Mouse (Mus musculus): ENCODE data around the gene Grasp. TPM values are rescaled to one million over a fixed set of nuclear protein-coding genes. Genes with fewer than 3 reads are reported as not detected.

The Grasp gene
- polyA plus RNA-seq, 1 experiment from 2014 or later = 7.9 TPM

- Histone ChIP-seq H3K4me3 (replicated peaks) (peak overlapping the region; percentile 49), H3K9me3 (no peaks in the 10 kb centered on the region), H3K4me2 (peak overlapping the region; percentile 90), H3K27me3 (peaks cover 32% of the 10 kb centered on the region), H3K27ac (peak overlapping the region; percentile 50; the same call in 1 of the 2 replicates), H3K4me1 (replicated peaks) (peaks cover 30% of the 10 kb centered on the region), H3K36me3 (peaks cover 16% of the 10 kb centered on the region), H3K9ac (replicated peaks) (peak overlapping the region; percentile 61)
- ATAC-seq (ENCODE audit: insufficient number of reproducible peaks, insufficient read depth, low FRiP score, low TSS enrichment, low read depth) = peak; percentile 82
- under 1% methylated on average over 55 of the region's 57 CpGs for WGBS
These were observed 42.4 kb downstream of the Grasp start for GRCm38 (mm10) chr15:101266132-101266963.

- peak overlapping the region; percentile 50 for H3K27ac ChIP-seq
- H3K4me2 ChIP-seq = peak overlapping the region; percentile 90
- no peaks in the 10 kb centered on the region for H3K9me3 ChIP-seq
- ATAC-seq (ENCODE audit: insufficient number of reproducible peaks, insufficient read depth, low FRiP score, low TSS enrichment, low read depth) = no peak
- H3K4me1 ChIP-seq (replicated peaks) = peaks cover 23% of the 10 kb centered on the region
- peak overlapping the region; percentile 61 for H3K9ac ChIP-seq (replicated peaks)
- H3K36me3 ChIP-seq = peaks cover 26% of the 10 kb centered on the region
- peak overlapping the region; percentile 49 for H3K4me3 ChIP-seq (replicated peaks)
- H3K27me3 ChIP-seq = peaks cover 32% of the 10 kb centered on the region
- WGBS = 4% methylated on average over 25 of the region's 25 CpGs
These were observed 43.4 kb downstream of the Grasp start for GRCm38 (mm10) chr15:101267053-101268032.

GRCm38 (mm10) chr15:101270101-101270820, 46.3 kb downstream of the Grasp start:
- 90% methylated on average over 29 of the region's 29 CpGs for WGBS
- H3K36me3 ChIP-seq = peaks cover 47% of the 10 kb centered on the region

GRCm38 (mm10) chr15:101271107-101271506, 47.1 kb downstream of the Grasp start:
- Histone ChIP-seq H3K4me3 (replicated peaks) (no peak overlapping the region), H3K27me3 (peaks cover 26% of the 10 kb centered on the region), H3K4me1 (replicated peaks) (peaks cover 17% of the 10 kb centered on the region), H3K36me3 (peaks cover 47% of the 10 kb centered on the region), H3K4me2 (no peak overlapping the region), H3K9ac (replicated peaks) (no peak overlapping the region), H3K9me3 (no peaks in the 10 kb centered on the region), H3K27ac (no peak overlapping the region)
- WGBS = 74% methylated on average over 3 of the region's 3 CpGs
- no peak for ATAC-seq (ENCODE audit: insufficient number of reproducible peaks, insufficient read depth, low FRiP score, low TSS enrichment, low read depth)

More at GRCm38 (mm10) chr15:101270101-101270820, 46.3 kb downstream of the Grasp start:
- H3K9me3 ChIP-seq = no peaks in the 10 kb centered on the region
- peaks cover 23% of the 10 kb centered on the region for H3K4me1 ChIP-seq (replicated peaks)
- H3K4me2 ChIP-seq = no peak overlapping the region
- H3K27ac ChIP-seq = no peak overlapping the region
- peaks cover 32% of the 10 kb centered on the region for H3K27me3 ChIP-seq
- H3K9ac ChIP-seq (replicated peaks) = no peak overlapping the region
- ATAC-seq (ENCODE audit: insufficient number of reproducible peaks, insufficient read depth, low FRiP score, low TSS enrichment, low read depth) = no peak
- H3K4me3 ChIP-seq (replicated peaks) = no peak overlapping the region

- no peak overlapping the region for H3K9ac ChIP-seq (replicated peaks)
- H3K4me2 ChIP-seq = no peak overlapping the region
- 88% methylated on average over 15 of the region's 15 CpGs for WGBS
- H3K4me3 ChIP-seq (replicated peaks) = no peak overlapping the region
- H3K36me3 ChIP-seq = peaks cover 47% of the 10 kb centered on the region
- no peak overlapping the region for H3K27ac ChIP-seq
- no peaks in the 10 kb centered on the region for H3K9me3 ChIP-seq
- H3K27me3 ChIP-seq = peaks cover 23% of the 10 kb centered on the region
- no peak for ATAC-seq (ENCODE audit: insufficient number of reproducible peaks, insufficient read depth, low FRiP score, low TSS enrichment, low read depth)
- peaks cover 15% of the 10 kb centered on the region for H3K4me1 ChIP-seq (replicated peaks)
These were observed 47.5 kb downstream of the Grasp start for GRCm38 (mm10) chr15:101271513-101271912.

- Histone ChIP-seq H3K36me3 (peaks cover 47% of the 10 kb centered on the region), H3K4me2 (no peak overlapping the region), H3K27me3 (no peaks in the 10 kb centered on the region), H3K4me3 (replicated peaks) (no peak overlapping the region), H3K27ac (no peak overlapping the region), H3K4me1 (replicated peaks) (peaks cover 10% of the 10 kb centered on the region), H3K9me3 (no peaks in the 10 kb centered on the region), H3K9ac (replicated peaks) (no peak overlapping the region)
- ATAC-seq (ENCODE audit: insufficient number of reproducible peaks, insufficient read depth, low FRiP score, low TSS enrichment, low read depth) = no peak; the same call in 1 of the 2 replicates
- WGBS = 77% methylated on average over 6 of the region's 6 CpGs
These were observed 50.4 kb downstream of the Grasp start for GRCm38 (mm10) chr15:101274380-101274779.

- 67% methylated on average over 11 of the region's 11 CpGs for WGBS
- ATAC-seq (ENCODE audit: insufficient number of reproducible peaks, insufficient read depth, low FRiP score, low TSS enrichment, low read depth) = 0 out of 2 replicates have a peak, but pooled peaks have one; percentile 18
- H3K36me3 ChIP-seq = peaks cover 21% of the 10 kb centered on the region
These were observed 53.4 kb downstream of the Grasp start for GRCm38 (mm10) chr15:101277351-101277899.

GRCm38 (mm10) chr15:101278589-101278988, 54.6 kb downstream of the Grasp start:
- 36% methylated on average over 5 of the region's 5 CpGs for WGBS
- no peaks in the 10 kb centered on the region for H3K27me3 ChIP-seq
- H3K9ac ChIP-seq (replicated peaks) = peak overlapping the region; percentile 5; the same call in 1 of the 2 replicates
- peaks cover 10% of the 10 kb centered on the region for H3K4me1 ChIP-seq (replicated peaks)
- no peaks in the 10 kb centered on the region for H3K9me3 ChIP-seq
- H3K27ac ChIP-seq = peak overlapping the region; percentile 81
- H3K4me3 ChIP-seq (replicated peaks) = no peak overlapping the region
- H3K4me2 ChIP-seq = no peak overlapping the region
- ATAC-seq (ENCODE audit: insufficient number of reproducible peaks, insufficient read depth, low FRiP score, low TSS enrichment, low read depth) = no peak
- H3K36me3 ChIP-seq = peaks cover 9% of the 10 kb centered on the region

More at GRCm38 (mm10) chr15:101277351-101277899, 53.4 kb downstream of the Grasp start:
- Histone ChIP-seq H3K9ac (replicated peaks) (no peak overlapping the region), H3K27me3 (no peaks in the 10 kb centered on the region), H3K9me3 (no peaks in the 10 kb centered on the region), H3K27ac (peak overlapping the region; percentile 81), H3K4me2 (no peak overlapping the region), H3K4me3 (replicated peaks) (no peak overlapping the region), H3K4me1 (replicated peaks) (peaks cover 10% of the 10 kb centered on the region)

- Histone ChIP-seq H3K9me3 (no peaks in the 10 kb centered on the region), H3K27ac (no peak overlapping the region), H3K9ac (replicated peaks) (0 out of 2 replicates have a peak overlapping the region, but pooled peaks have one; percentile 2), H3K27me3 (no peaks in the 10 kb centered on the region), H3K4me3 (replicated peaks) (no peak overlapping the region), H3K4me2 (no peak overlapping the region), H3K36me3 (0 out of 2 replicates have a peak, but pooled peaks cover under 1% of the 10 kb centered on the region), H3K4me1 (replicated peaks) (peaks cover 10% of the 10 kb centered on the region)
- ATAC-seq (ENCODE audit: insufficient number of reproducible peaks, insufficient read depth, low FRiP score, low TSS enrichment, low read depth) = no peak
- 54% methylated on average over 12 of the region's 12 CpGs for WGBS
These were observed 55.5 kb downstream of the Grasp start for GRCm38 (mm10) chr15:101279430-101279999.
